Mouse (Mus musculus) cerebellum, adult 11 months (tissue): ENCODE data around the gene Dnaic2.

Source experiments
- DNase-seq: peaks from one replicate; pipeline ENCODE4 v3.0.0; 2022

Dnaic2 gene

DNA sequence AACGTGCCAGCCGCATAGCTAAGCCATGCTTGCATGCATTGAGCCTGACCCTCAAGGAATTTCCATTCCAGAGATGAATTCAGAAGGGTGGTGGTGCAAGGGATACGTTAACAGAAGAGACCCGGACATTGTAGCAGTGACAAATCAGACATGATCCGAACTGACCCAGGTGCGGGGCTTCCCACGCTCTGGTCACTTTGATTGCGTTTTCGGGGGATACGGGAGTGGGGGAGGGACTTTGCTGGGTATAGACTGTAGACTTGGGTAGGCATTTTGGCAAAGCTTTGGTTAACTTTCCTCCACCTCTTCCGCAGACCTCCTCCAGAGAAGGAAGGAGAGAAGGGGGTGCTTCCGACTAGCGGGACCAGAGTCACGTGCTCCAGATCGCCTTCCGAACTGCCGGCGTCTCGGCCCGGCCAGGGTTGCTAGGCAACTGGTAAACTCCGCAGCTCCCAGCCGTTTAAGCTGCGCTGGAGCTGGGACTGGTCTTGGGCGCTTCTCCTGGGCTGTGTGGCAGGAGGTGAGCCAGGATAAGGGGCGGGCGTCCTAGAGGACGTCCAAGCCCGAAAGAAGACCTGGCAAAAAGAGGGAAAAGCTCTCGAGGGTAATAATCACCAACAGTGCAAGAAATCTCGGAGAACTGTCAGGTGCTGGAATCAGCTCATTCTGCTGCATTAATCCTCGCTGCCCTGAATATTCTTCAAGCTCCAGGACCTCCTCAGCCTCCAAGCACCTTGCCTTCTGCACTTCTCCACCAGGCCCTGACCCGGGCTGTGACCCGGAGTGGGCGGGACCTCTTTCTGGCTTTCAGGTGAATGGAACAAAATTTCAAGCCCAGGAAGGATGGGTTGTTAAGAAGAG is at the start of gene Dnaic2:
Gene Dnaic2, plus strand, starts transcription at position 444 of the 861 bp plus-strand sequence.
- DNase-seq, result peak; percentile 47

DNA sequence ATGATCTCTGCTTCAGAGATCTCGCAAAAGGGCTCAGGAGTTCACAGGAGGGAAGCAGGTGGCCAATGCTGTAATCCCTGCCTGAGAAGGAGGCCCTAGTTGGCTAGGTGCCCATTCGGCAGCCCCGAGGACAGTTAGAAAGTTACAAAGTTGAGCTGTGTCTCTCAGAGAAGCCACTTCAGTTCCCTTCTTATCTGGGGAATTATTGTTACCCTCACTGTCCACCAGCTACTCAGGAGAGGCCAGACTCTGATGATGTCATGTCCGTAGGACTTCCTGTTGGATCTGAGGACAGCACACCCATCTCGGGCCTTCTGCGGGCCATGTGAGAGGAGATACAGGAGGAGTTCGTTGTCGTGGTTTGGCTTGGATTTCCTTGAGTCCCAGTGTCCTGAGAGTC is 47.6 kb upstream of the Dnaic2 start:
- DNase-seq, result peak; percentile 53

- DNase-seq, result peak; percentile 39
Measured at GRCm38 (mm10) chr11:114680291-114680690, 46.9 kb upstream of the Dnaic2 start.

GRCm38 (mm10) chr11:114681054-114681453 is 46.2 kb upstream of the Dnaic2 start:
- DNase-seq, result peak; percentile 46

- peak; percentile 46 for DNase-seq
Measured at GRCm38 (mm10) chr11:114682321-114682900, 44.8 kb upstream of the Dnaic2 start.

DNA sequence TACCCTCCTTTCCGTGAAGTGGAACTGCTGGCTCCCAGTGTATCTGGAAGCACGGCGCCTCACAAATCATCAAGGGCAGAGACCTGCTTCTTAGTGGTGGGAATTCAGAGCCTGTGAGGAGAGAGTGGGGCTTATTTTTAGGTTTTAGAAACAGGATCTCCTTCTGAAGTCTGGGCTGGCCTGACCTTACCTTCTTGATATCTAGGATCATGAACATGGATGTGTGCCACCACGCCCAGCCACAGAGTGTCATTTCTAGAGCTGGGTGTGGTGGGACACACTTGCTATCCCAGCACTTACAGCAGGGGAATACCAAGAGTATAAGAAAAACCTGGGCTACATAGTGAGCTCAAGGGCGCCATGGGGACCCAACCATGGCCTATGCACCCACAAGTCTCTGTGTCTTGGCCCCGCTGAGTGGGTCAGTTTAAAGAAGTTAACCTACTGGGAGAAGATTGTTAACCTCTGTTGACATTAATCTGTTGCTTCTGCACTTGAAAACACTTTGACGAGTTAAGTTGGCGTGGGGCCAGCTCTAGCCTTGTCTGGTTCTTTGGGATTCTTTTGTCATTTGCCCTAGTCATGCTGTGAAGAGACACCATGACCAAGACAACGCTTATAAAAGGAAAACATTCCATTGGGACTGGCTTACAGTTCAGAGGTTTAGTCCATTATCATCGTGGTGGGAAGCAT is 44.0 kb upstream of the Dnaic2 start:
- peak; percentile 45 for DNase-seq

- peak; percentile 48 for DNase-seq
Measured at GRCm38 (mm10) chr11:114683722-114684621, 43.2 kb upstream of the Dnaic2 start.

- DNase-seq, result peak; percentile 99
Measured at GRCm38 (mm10) chr11:114684627-114685373, 42.4 kb upstream of the Dnaic2 start.

DNA sequence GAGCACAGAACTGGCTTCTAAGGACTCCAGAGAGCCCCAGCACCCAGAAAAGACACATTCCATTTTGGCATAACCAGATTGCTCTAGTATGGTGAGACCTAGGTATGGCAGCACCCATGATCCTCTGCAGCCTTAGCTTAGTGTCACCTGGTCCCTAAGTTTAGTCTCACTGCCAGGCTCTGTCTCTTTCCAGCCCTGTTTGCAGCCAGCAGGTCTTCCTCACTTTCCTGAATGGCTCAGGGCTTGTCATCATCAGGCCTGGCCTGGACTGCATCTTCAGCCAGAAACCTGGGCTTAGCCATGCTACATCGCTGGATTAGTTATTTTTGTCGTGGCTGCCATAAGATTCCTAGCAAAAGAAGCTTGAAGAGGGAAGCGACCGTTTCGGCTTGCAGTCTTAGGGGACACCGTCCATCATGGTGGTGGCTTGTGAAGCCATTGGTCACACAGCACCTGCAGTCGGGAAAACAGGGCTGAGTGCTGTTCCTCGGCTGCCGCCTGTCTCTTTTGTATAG is 41.6 kb upstream of the Dnaic2 start:
- DNase-seq, result no peak

DNA sequence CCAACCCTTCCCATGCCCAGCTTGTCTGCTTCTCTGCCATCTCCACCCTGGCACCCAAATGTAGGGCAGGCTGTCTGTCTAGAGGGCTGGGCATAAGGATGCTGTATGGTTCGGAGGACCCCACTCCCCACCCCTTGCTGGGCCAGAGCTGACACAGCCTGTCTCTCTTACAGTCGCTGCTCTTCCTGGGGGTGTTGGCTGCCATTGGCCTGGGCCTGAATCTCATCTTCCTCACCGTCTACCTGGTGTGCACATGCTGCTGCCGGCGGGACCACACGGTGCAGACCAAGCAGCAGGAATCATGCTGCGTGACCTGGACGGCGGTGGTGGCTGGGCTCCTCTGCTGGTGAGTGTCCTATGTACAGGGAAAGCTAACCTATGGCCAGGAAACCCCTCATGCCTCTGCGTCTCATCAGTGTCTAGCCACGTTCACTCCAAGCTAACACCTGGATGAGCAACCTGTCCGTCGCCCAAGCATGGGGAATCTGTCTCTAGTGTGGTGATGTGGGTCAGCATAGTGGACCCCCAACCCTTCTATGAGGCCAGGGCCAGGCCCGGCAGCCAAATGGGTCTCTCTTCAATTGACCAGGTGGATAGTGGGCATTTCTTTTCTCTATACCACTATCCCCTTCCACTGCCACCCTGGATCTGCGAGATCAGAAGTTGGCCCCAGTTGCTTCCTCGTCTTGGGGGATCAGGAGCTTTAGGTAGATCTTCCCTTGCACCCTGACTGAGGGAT is 40.8 kb upstream of the Dnaic2 start:
- DNase-seq, result peak; percentile 52

DNA sequence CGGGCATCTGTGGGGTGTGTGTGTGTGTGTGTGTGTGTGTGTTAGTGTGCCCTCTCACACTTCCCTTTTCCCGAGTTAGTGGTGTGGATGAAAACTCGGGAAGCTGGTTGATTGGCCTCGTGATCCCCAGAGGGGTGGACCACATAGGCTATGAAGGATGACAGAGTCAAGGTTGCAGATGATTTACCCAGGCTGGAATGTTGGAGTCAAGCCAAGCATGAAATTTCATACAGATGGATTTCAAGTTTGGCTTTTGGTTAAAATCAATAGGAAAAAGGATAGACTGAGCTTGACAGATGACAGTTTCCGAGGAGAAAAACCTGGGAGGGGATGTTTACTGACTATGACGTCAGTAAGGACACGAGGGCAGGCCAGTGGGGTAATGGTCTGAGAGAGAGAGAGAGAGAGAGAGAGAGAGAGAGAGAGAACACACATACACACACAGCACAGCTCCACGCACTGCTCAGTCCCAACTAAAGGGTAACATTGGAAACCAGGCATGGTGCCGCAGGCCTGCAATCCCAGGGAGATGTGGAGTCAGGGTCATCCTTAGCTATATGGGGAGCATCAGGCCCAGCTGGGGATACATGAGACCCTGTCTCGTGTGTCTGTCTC is 39.5 kb upstream of the Dnaic2 start:
- peak; percentile 26 for DNase-seq

- DNase-seq, result no peak
Measured at GRCm38 (mm10) chr11:114688729-114689128, 38.5 kb upstream of the Dnaic2 start.

- peak; percentile 50 for DNase-seq
Measured at GRCm38 (mm10) chr11:114690192-114690591, 37.0 kb upstream of the Dnaic2 start.

GRCm38 (mm10) chr11:114691454-114692182 is 35.6 kb upstream of the Dnaic2 start:
- no peak for DNase-seq

DNA sequence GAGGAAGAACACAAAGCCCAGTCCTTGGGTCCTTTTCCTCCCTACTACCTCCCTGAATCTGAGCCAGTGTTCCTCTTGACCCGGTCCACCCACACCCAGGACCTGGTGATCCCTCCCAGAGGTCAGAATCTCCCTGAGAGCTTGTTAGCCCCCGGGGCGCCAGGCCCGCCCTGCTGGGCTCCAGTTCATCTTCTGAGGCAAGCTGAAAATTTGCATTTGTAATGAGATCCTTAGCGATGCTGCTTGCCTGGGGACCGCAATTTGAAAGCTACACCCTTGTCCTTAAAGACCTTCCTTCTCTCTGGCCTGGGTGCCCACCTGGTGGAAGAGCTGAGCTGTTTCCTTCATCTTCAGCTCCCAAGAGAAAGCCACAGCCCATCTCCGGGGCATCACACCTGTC is 34.6 kb upstream of the Dnaic2 start:
- DNase-seq, result no peak

- DNase-seq, result no peak
Measured at GRCm38 (mm10) chr11:114693456-114693855, 33.8 kb upstream of the Dnaic2 start.

- DNase-seq, result no peak
Measured at GRCm38 (mm10) chr11:114694451-114694850, 32.8 kb upstream of the Dnaic2 start.

- DNase-seq, result no peak
Measured at GRCm38 (mm10) chr11:114698496-114698895, 28.7 kb upstream of the Dnaic2 start.

DNA sequence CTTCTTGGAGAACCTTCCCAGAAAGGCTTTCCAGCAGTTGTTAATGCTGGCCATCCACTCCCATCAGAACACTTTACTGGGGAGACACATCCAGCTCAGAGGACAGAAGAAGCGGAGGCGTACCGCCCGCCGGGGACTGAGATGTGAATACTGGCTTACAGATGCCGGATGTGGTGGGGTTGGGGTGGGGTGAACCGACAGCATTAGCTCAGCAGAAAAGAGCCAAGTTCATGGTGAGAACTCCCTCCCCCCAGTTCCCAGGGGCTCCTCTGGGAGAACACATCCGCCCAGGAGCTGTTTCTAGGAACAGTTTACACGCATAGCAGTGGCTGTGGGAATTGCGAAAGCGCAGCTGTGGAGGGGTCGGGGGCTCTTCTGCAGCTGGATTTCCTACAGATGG is 27.7 kb upstream of the Dnaic2 start:
- DNase-seq, result no peak
